Mouse (Mus musculus) cortical plate, adult 2 months (tissue): ENCODE results near the gene D630003M21Rik.

ENCODE experiments used
- CTCF ChIP-seq: fragments of 200-500 bp; IDR thresholded peaks from 2 replicates; pipeline ENCODE4 v1.5.1; 2011; ENCODE audit warnings: mild to moderate bottlenecking, control low read depth, low read length; ENCODE audit not compliant: insufficient read depth; ENCODE audit errors: extremely low read depth
- POLR2A ChIP-seq: fragments of 200-500 bp; IDR thresholded peaks from 2 replicates; pipeline ENCODE4 v1.6.1; 2011; ENCODE audit warnings: mild to moderate bottlenecking, low read length, control low read depth; ENCODE audit not compliant: insufficient read depth; ENCODE audit errors: extremely low read depth

DNA sequence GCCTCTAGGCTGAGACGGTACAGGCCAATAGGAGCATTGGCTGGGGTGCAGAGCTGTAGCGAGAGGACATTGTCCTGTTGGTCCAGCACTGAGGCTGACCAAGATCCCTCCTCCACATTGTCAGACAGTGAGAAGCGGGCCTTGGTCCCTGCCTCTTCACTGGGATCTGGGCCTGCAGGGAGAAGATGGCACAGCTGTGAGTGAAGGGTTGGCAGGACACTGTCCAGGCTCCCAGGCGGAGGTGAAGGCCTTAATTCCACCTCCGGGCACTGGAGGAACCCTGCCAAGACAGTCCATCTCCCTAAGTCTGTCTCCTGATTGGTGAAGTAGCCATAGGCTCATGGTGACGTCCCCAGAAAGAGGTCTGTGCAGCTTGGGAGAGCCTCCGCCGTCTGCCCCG, 90.2 kb downstream of the D630003M21Rik start:
- TF ChIP-seq CTCF (no peak), POLR2A (no peak)
